Mouse (Mus musculus): ENCODE results near the gene Pim3.

The Pim3 gene

GRCm38 (mm10) chr15:88858141-88858541 lies 3.8 kb upstream of the Pim3 start:
- no peak for DNase-seq (ENCODE audit: low read depth)

- no peak for DNase-seq (ENCODE audit: low read depth)
These were observed 3.3 kb upstream of the Pim3 start for GRCm38 (mm10) chr15:88858707-88859106.

- no peak for DNase-seq (ENCODE audit: low read depth)
These were observed 2.6 kb upstream of the Pim3 start for GRCm38 (mm10) chr15:88859206-88859970.

DNA sequence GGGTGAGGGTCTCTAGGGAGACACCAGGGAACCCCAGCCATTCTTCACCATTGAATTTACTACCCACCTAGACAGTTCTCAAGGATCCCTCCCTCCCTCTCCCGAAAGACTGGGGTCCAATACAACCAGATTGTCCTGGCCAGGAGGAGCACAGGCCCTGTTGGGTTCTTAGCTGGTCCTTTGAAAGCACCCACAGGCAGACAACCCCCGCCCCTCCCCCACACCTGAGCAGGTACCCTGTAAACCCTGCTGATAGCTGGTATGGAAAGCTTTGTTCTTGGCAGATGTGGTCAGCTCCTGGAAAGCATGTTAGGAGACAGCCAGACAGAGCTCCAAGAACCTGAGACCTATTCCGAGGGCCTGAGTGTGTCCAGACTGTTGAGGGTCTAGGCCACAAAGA lies 1.2 kb upstream of the Pim3 start:
- DNase-seq (ENCODE audit: low read depth), result no peak

DNA sequence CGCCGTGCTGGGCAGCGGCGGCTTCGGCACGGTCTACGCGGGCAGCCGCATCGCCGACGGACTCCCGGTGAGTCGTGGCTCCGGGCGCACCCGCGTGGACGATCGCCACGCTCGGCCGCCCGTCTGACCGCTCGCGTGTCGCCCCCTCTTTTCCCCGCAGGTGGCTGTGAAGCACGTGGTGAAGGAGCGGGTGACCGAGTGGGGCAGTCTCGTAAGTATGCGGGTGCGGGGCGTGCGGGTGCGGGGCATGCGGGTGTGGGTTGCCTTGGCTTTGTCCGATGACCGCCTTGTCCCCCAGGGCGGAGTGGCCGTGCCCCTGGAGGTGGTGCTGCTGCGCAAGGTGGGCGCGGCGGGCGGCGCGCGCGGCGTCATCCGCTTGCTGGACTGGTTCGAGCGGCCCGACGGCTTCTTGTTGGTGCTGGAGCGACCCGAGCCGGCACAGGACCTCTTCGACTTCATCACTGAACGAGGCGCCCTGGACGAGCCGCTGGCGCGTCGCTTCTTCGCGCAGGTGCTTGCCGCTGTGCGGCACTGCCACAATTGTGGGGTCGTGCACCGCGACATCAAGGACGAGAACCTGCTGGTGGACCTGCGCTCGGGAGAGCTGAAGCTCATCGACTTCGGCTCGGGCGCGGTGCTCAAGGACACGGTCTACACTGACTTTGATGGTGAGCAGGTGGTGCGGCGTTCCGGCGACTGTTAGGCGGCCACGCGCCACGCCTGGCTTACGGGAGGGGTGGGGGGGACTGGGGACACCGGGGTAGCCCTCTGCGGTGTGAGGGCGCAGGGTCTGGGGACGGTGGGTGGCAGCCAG lies 1.1 kb downstream of the Pim3 start:
- peak; percentile 31 for DNase-seq (ENCODE audit: low read depth)

- DNase-seq (ENCODE audit: low read depth), result peak; percentile 68
These were observed 1.8 kb downstream of the Pim3 start for GRCm38 (mm10) chr15:88863695-88864231.

- DNase-seq (ENCODE audit: low read depth), result no peak
These were observed 2.5 kb downstream of the Pim3 start for GRCm38 (mm10) chr15:88864270-88865030.

- no peak for DNase-seq (ENCODE audit: low read depth)
These were observed 3.1 kb downstream of the Pim3 start for GRCm38 (mm10) chr15:88865061-88865460.

DNA sequence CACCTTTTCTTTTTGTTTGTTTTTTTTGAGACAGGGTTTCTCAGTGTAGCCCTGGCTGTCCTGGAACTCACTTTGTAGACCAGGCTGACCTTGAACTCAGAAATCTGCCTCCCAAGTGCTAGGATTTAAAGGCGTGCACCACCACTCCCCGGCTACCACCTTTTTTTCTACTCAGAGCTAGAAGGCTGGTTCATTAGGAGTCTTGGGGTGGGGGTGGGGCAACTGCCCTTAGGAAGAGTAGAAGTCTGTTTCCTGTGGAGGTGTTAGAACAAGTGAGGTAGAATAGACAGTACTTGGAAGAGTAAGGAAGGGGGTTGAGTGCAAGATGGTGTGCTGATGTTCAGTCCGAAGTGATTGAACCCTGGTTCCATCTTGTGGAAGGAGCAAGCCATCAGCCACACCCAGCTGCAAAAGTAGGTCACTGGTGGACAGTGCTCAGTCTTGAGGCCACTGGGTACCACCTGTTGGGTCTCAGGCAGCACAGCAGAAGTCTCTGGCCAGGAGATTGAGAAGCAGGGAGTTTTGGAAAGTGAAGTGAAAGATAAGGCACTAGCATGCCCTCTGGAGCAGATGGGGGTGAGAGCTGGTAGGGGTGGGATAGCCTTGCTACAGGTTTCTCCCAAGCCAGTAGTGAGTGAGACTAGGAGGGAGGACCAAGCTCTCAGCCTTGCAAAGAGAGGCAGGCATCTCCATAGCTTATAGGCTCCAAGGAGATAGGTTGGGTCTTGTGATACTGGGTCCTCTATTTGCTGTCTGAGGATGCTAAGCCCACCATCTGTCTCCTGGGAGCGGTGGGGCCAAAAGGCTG lies 4.1 kb downstream of the Pim3 start:
- DNase-seq (ENCODE audit: low read depth), result no peak

DNA sequence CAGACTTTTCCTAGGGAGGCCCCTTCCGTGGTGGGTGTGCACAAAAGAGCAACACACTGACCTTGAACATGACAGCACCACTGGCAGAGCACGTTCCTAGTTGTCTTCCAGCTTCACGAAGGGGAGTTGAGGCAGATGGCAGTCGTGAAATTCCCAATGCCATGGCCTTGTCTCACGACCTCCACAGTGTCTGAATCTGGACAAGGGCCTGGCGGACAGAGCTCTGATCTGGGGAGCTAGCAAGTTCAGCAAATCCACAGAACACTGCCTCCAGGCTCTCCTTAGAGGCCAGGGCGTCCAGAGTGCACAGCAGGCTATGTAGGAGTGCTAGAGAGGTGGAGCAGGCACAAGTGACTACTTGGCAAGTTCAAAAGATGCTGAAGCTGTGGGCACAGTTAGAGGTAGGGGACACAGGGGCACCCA lies 5.0 kb downstream of the Pim3 start:
- no peak for DNase-seq (ENCODE audit: low read depth)

DNA sequence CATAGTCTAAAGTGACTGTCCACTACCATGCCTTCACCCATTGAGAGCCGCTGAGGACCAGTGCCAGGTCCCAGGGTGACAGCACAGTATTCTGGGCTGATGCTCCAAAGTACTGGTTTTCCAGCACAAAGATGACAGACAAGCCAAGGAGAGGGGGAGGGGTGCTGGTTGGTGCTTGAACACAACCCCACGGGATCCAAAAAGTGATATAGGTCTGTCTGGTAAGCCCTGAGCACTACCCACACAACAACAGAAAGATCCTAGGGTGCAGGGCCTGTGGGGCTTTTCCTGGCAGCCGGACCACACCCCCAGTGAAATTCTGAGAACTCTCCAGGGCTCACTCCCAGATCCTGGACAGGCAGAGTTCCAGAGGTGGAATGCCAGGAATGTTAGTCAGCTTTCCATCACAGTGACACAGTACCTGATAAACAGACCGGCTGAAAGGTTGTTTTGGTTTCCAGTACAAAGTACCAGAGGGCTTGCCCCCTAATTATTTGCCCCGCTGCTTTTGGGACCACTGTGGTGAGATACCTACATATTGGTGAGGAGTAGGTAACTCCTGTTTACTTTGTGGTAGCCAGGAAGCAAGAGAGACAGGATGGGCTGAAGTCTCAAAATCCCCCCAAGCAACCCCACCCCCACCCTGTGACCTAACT lies 5.5 kb downstream of the Pim3 start:
- no peak for DNase-seq (ENCODE audit: low read depth)

DNA sequence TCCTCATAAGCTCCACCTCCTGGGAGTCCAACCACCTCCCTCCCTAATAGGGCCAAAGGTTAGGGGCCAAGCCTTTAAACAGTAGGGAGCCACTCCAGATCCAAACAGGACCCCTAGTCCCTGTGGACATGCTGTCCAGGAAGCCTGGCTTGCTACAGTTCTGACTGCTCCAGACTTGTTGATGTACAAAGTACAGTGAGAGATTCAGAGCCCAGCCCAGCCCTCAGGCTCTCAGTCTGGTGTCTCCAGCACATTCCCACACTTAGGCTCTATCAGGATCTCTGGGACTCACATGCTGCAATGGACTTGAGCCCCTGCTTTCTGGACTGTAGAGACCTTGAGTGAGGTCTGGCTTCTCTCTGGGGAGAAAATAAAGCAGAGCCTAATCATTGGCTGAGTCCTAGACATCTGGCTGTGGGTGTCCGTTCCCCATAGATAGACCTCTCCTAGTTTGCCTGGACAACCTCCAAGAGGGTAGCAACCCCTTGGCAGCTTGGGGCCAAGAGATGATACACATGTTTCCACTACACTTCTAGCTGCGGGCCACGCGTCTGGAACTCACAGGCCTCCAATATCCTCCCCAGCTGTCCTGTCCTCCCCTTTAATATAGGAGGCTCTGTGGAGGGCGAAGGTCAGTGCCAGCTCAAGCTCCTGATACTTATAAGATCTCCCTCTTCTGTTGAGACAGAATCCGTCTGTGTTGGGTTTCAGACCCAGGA lies 6.2 kb downstream of the Pim3 start:
- DNase-seq (ENCODE audit: low read depth), result no peak

GRCm38 (mm10) chr15:88870418-88871185 lies 8.6 kb downstream of the Pim3 start:
- no peak for DNase-seq (ENCODE audit: low read depth)

DNA sequence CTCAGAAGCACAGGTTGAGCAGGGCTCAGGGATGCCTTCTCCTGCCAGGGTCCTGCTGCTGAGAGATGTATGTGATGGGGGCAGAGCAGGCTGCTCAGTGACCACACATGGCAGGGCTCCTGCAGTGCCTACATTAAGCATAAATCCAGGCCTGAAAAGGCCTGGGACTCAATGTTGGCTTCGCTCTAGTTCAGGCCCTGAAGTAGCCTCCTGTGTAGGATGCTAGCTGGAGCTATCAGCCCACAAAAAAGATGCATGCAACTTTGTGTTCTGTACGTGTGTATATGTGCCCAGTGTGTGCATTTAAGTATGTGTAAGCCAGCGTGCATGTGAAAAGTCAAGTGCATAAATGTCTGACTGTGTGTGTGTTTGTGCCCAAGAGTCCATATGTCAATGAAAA lies 12.1 kb downstream of the Pim3 start:
- DNase-seq (ENCODE audit: low read depth), result no peak

DNA sequence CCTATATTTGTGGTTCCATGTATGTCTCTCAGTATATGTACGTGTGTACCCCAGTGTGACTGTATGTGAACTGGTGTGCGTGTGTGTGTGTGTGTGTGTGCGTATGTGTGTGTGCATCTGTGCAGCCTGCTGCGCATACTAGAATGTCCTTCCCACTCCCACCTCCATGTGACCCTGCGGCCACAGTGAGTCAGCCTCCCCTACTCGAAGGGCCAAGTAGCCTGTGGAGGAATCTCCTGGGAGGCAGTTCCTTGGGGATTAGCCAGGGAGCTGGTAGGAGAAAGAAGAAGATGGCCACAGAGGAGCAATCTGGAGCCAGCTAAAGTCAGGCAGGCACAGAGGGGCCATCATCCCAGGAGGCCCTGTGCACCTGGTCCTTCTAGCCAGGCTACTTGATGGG lies 12.5 kb downstream of the Pim3 start:
- no peak for DNase-seq (ENCODE audit: low read depth)

DNA sequence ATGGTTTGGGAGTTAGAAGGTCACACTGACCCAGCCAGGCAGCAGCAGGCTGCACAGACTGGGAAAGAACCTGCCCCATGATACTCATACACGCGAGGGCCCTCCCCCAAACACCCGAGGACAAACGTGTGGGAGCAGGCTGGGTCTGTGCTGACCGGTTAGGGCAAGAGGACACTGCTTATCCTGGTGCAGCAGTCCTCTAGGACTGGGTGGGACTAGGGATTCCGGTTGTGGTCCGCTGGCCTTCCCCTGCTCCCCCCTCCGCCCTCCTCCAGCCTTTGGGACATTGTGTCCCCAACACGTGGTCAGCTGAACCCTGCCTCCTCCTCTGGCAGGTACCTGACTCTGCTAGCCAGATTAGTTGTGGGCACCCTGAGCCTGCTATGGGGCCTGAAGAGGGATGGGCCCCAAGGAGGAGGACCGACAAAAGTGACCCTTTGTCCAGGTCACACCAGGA lies 13.7 kb downstream of the Pim3 start:
- no peak for DNase-seq (ENCODE audit: low read depth)

- DNase-seq (ENCODE audit: low read depth), result peak; percentile 44
These were observed 14.4 kb downstream of the Pim3 start for GRCm38 (mm10) chr15:88876155-88877020.

DNA sequence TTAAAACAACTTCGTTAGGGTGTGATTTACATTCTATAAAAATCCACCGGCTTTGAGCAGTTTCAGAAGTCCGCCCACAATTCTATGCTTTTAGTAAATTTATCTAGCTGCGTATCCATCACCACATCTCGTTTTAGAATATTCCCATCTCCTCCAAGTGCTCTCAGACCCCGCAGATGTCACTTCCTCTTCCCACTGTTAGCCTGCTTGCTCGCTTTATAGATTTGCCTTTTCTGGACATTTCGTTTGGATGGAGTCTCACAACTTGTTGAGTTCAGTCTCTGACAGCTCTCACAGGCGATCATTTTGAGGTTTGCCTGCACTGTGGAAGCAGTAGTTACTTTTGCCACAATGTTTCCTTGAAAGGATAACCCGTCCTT lies 15.0 kb downstream of the Pim3 start:
- DNase-seq (ENCODE audit: low read depth), result no peak
